Mouse (Mus musculus) brain, embryonic 18.5 days (tissue): Measurements from ENCODE around the gene Mok.
"Not testable (repeated sequence)": the region's sequence is repeated elsewhere in the genome, so short reads cannot be mapped to it uniquely, and the experiment has no call there.

Experiments
- DNase-seq: peaks from one replicate; pipeline ENCODE4 v3.0.0-alpha.2; 2012; ENCODE audit warnings: low read depth, low spot score

Gene Mok

DNA sequence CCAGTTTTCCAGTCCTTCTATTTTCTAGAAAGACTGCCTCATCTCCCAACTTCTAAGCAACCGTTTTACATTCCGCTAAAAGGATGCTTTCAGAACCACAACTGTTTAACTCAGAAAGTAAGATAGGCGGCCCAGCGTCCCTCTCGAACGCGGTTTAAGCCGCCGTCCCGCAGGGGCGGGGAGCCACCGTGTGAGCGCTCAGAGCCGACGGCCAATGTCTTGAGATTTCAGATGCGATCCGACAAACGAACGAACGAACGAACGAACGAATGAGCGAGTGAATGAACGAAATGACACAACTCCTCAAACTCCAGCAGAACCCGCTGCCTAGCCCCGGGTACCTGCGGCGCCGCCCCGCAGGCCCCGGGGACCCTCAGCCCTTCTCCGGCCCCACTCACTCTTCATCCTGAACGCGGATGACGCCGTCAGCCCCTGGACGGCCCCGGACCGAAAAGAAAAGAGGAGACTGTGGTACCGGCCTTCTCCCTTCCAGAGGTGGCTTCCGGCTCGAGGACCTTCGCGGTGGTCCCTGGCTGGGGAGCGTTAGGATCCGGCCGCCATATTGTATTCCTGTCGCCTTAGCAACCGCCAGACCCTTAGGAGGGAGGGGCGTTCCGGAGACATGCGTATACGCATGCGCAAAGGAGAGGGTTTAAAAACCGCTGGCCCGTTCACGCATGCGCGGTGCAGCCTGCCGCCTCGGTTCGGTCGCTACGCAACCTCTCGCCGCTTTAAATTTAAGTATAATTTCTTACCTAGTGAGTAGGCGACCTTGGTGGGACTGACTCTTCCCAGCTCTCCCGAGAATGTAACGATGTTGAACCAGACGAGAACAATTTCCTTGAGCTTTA, at the start of gene Mok:
Gene Mok, minus strand, starts transcription at position 592 of the 851 bp plus-strand sequence.
- peak; percentile 85 for DNase-seq

DNA sequence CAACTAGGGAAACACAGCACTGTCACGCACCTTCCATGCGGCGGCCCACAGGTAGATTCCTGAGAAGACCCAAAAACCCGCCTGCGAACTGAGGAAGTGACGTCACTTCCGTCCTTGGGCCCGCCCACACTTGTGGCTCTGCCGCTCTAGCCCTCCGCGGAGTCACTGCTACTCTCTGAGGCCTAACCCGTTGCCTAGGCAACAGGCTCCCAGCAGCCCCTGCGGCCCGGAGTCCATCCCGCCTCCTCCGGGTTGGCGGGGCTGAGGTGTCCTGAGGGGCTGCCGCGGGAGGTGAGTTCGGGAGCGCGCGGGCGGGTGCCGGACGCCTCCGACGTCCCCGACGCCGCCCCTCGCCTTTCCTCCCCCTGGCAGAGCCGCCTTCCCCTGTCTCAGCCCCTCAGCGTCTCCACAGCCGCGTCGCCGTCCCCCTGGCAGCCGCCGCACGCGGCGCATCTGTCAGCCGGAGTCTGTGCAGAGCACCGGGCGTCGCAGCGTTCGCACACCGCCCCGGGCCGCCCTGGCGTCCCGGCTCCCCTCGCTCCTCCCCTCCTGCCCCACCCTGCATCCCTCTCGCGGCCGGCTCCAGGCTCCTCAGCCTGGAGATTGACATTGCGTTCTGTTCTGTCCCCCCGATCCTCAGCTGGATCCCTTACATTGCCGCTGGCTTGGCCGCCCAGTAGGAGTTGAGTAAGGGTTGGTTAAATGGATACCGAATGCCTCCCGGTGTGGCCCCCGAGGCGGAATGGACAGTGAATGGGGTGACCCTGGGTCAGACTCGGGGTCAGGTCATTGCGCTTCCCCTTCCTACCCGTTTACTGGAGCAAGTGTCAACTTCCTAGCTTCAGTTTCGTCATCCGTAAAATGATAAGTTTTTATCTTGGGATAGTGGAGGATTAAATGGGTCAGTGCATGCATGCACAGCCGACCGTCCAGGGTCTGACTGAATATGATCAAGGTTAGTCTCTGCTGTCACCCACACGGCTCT, 48.6 kb upstream of the Mok start, which contains the start of the genes Cinp and Tecpr2:
Gene Cinp, minus strand, starts transcription at position 110 of the 985 bp plus-strand sequence.
Gene Tecpr2, plus strand, starts transcription at position 229 of the 985 bp plus-strand sequence.
- DNase-seq: peak; percentile 96

DNA sequence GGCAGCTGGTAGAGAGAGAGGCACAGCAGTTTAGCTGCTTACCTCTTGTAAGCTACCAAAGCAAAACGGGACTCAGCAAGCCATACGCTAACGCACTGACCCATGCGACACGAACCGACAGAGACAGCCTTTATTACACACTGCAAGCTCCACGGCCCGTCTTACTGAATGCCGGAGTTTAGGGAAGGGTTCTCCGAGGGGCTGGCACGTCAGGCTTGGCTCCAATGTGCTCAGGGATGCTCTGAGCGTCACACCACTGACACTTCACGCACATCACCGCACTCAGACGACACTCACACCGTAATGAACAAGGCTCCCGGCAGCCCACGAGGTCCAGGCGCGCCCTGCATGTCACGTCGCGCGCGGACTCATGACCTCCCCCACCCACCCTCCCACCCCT, 47.9 kb upstream of the Mok start:
- no peak for DNase-seq

DNA sequence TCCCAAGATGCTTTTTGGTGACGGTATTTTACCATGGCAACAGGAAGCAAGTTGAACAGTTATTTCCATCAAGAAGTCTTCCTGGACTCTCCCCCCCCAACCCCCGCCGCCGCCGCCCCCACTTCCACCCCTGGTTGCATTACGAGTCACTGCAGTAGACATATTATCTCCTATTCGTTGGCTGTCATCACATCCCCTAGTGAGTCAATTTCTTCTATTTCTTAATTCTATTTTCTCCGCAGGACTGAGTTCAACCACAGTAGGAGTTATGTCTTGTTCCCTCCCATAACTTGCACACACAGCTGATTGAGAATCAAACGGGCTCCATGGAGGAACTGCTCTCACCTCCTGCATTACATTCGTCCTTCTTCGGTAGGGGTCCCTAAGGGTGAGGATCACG, 47.4 kb upstream of the Mok start:
- DNase-seq: no peak

- no peak for DNase-seq
These were observed 44.5 kb upstream of the Mok start for GRCm38 (mm10) chr12:110885251-110885650.

DNA sequence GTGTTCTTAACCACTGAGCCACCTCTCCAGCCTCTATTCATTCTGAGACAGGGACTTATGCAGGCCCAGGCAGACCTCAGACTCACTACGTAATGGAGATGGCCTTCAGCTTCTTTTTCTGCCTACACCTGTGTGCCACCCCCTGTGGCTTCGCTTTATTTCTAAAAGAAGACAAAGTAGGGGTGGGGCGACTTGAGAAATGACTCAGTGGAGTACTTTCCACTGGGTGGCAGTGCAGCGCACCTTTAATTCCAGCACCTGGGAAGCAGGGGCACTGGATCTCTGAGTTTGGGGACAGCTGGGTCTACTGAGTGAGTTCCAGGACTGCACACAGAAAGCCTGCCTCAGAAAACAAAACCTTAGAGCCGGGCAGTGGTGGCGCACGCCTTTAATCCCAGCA, 41.6 kb upstream of the Mok start:
- no peak for DNase-seq

DNA sequence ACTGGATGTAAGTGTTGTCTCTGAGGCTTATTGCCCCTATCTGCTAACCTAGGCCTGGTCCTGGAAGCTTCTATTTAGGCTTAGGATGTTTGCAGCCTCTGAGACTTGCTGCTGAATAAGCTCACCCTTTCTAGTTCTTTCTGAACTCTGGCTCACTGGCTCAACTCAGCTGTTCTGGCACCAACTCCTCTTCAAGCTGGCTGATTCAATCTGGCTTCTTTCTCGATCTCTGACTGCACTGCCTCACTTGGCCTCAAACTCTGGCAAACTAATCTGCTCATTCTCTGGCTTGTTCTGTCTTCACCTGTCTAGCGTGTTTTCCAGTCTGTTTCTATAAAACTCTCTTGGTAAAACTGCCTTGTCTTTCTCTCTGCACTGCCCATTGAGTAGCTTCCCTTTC, 34.6 kb upstream of the Mok start:
- no peak for DNase-seq

DNA sequence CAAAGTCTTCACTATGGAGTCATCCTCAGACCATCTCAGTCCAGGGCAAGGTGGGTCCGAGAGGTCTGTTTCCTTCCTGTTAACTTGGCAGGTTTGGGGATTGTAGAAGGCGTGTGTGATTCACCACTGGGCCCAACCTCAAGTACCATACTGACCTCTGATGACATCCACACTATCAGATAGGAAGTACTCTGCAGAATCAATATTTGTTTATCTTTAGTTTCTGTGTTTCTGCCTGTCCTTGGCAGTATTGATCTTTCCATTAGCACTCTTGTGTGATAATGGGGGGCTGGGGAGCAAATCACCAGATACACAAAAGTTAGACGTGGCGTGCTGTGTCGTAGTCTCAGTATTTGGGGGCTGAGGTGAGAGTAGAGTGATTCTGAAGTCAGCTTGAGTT, 30.5 kb upstream of the Mok start:
- DNase-seq: no peak

- no peak for DNase-seq
These were observed 29.4 kb upstream of the Mok start for GRCm38 (mm10) chr12:110870107-110870506.

DNA sequence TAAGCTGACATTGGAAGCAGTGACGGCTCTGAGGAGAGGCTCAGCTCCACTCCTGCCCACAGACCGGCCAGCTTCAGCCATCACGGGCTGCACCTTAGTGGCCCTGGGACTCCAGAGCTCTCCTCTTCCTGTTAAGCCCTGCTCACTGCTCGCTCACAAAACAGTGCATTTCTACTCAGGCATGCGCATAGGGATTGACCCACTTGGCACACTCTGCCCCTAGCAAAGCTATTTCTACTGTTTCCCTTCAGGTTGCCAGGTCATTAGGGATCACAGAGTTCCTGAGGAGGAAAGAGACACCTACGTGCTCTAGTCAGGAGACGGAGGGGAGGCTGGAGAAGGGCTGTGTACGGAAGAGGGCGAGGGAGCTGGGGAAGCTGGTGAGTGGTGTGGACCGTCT, 25.2 kb upstream of the Mok start:
- DNase-seq: no peak

GRCm38 (mm10) chr12:110865571-110865970, 24.8 kb upstream of the Mok start:
- DNase-seq: no peak

- no peak for DNase-seq
These were observed 23.3 kb upstream of the Mok start for GRCm38 (mm10) chr12:110864008-110864407.

DNA sequence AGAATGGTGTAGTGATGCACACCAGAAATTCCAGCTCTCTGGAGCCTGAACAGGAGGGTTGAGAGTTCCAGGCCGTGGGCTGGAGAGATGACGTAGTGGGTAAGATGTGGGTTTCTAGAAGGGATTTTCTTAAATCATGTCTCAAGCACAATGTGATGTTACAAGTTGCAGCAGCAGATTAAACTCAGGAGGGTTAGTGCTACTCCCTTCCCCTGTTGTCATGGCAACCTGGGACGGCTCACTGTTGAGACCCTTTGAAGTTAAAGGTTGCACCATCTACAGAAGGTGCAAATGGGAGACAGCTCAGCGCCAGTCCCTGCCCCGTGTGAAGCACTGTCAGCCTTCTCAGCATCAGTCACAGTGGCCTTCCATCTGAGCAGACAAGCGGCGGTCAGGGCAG, 20.5 kb upstream of the Mok start:
- no peak for DNase-seq

GRCm38 (mm10) chr12:110860293-110860692, 19.6 kb upstream of the Mok start:
- no peak for DNase-seq

GRCm38 (mm10) chr12:110858681-110859080, 17.9 kb upstream of the Mok start:
- not testable (repeated sequence) for DNase-seq

DNA sequence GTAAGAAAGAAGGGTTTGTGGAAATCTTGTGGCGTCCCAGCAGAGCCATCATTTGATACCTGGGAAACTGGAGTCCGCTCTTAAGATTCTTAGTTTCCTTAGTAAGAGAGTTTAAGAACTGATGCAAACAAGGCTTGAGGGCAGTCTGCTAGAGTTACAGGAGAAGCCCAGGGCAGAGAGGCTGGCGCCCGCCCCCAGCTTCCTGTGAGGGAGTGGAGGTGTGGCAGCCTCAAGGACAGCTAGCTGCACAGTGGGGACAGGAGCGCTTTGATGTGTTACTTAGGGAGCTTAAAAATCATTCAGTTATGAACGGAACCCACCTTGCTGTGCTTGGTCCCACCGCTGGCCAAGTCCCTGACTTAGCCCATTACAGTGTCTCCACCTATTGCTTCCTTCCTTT, 16.5 kb upstream of the Mok start:
- no peak for DNase-seq

DNA sequence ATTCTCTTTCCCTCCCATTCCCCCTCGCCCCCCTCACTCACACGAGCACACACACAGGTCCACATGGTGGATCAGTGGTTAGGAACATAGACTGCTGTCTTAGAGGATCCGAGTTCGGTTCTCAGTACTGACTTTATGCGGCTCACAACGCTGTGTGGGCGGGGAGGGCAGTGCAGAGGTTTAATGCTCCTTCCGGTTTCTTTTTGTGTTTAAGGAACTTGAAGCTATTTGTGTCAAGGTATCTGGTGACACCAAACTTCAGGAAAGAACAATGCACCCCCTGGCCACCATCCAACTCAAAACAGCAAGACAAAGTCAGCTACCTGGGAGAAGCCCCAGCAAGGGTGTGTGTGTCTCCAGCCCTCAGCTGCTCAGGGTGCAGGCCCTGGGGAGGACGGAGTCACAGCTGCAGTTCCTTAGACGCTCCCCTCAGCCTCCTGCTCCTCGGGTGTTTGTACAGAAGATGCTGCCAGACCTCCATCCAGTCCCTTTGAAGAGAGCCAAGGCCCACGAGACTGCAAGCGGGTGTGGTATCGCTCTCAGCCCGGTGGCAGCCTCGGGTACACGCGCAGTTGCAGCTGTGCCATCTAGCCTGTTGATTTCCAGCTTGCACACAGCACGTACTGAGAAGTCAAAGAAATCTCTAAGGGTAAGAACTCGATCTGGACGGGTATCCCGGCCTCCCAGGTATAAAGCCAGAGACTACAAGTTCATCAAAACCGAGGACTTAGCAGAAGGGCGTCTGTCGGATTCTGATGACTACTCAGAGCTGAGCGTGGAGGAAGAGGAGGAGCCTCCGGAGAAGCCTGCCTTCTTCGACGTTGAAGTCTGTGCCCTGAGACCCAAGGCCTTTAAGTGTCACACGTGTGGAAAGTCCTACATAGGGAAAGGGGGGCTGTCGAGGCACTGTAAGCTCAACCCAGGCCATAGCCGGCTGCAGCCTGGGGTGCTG, 14.3 kb upstream of the Mok start:
- DNase-seq: no peak

DNA sequence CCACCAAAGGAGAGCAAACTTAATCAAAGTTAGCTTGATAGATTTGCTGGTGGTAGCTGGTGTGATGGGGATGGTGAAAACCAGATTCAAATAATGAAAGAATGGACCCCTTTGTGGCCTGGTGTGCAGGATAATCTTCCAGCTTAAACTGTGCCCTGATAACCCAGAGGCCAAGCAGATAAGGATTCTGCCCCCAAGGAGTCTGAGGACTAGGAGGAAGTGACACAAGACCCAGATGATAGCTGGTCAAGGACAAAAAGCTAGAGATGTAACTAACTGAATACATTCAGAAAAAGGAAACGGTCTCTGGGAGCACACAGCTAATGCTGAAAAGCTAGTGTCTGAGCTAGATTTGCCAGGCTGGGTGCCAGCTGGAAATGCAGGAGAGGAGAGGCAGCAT, 11.2 kb upstream of the Mok start:
- no peak for DNase-seq

- no peak for DNase-seq
These were observed 10.7 kb upstream of the Mok start for GRCm38 (mm10) chr12:110851414-110851813.

- no peak for DNase-seq
These were observed 10.2 kb upstream of the Mok start for GRCm38 (mm10) chr12:110850929-110851256.
